Mouse (Mus musculus) heart, postnatal 0 days (tissue): ENCODE data around the gene Tbx1. TPM values are rescaled to one million over a fixed set of nuclear protein-coding genes. Genes with fewer than 3 reads are reported as not detected.
A peak's percentile ranks its signal among the peaks of the same experiment; 100 is the strongest.

ENCODE experiments used
- ATAC-seq: fragments of 200-750 bp; cut with Nextera tagmentation; 2 replicates; pipeline ENCODE4 v1.8.0; 2017; ENCODE audit warnings: low read depth, moderate number of reproducible peaks, moderate library complexity; ENCODE audit not compliant: insufficient read depth
- DNase-seq: peaks from one replicate; pipeline ENCODE4 v3.0.0-alpha.2; 2016; ENCODE audit warnings: low spot score
- H3K27ac ChIP-seq: fragments of 300-500 bp; sonication (generic); 2 replicates; pipeline ENCODE4 v1.5.1; 2014; ENCODE audit warnings: low read depth, mild to moderate bottlenecking
- H3K27me3 ChIP-seq: fragments of 300-500 bp; sonication (generic); 2 replicates; pipeline ENCODE4 v1.6.1; 2014; ENCODE audit warnings: low read length, mixed read lengths; ENCODE audit not compliant: control insufficient read depth, insufficient read depth
- H3K36me3 ChIP-seq: fragments of 300-500 bp; sonication (generic); replicated peaks from 2 replicates; pipeline ENCODE4 v1.6.1; 2014; ENCODE audit warnings: low read length, mixed read lengths; ENCODE audit not compliant: control insufficient read depth, insufficient read depth
- H3K4me1 ChIP-seq: fragments of 300-500 bp; sonication (generic); 2 replicates; pipeline ENCODE4 v1.6.1; 2014; ENCODE audit warnings: antibody characterized with exemption; ENCODE audit not compliant: control insufficient read depth, insufficient read depth
- H3K4me2 ChIP-seq: fragments of 300-500 bp; sonication (generic); 2 replicates; pipeline ENCODE4 v1.6.1; 2014; ENCODE audit warnings: low read depth, mild to moderate bottlenecking, low read length, moderate library complexity
- H3K4me3 ChIP-seq: fragments of 300-500 bp; sonication (generic); 2 replicates; pipeline ENCODE4 v1.5.1; 2014; ENCODE audit warnings: low read depth, low read length
- H3K9ac ChIP-seq: fragments of 300-500 bp; sonication (generic); replicated peaks from 2 replicates; pipeline ENCODE4 v1.6.1; 2014; ENCODE audit warnings: low read depth, low read length, mixed read lengths
- H3K9me3 ChIP-seq: fragments of 300-500 bp; sonication (generic); replicated peaks from 2 replicates; pipeline ENCODE4 v1.6.1; 2016; ENCODE audit warnings: low read length; ENCODE audit not compliant: control insufficient read depth
- CTCF ChIP-seq: IDR thresholded peaks from 2 replicates; pipeline ENCODE4 v1.5.1; 2016; ENCODE audit warnings: antibody characterized with exemption, control low read depth, low read depth
- EP300 ChIP-seq: IDR thresholded peaks from 2 replicates; pipeline ENCODE4 v1.6.1; 2016; ENCODE audit warnings: antibody characterized with exemption, low read depth
- WGBS: fragments of 180-500 bp; shearing (Covaris S2); extraction: QIAGEN DNeasy Blood & Tissue Kit; methylation state at CpG from one replicate; pipeline ENCODE4 v1.1.7; 2014; 5-methylcytosine and 5-hydroxymethylcytosine counted together
- polyA plus RNA-seq: library from polyadenylated mRNA; unstranded; fragments of >200 nt; fragmentation: Nextera tagmentation; extraction: Ambion mirVana; gene quantifications from 2 replicates; pipeline ENCODE4 v1.2.1, GENCODE M21; 2015
- total RNA-seq: library from RNA; depleted of rRNA; stranded (reverse); fragments of >200 nt; gene quantifications from 2 replicates; pipeline ENCODE4 v1.2.3, GENCODE M21; 2014; ENCODE audit warnings: low replicate concordance

The Tbx1 gene
- total and polyA plus RNA-seq, 2 experiments from 2014 or later = 0.14 to 2.1 TPM

- TF ChIP-seq EP300 = no peak
- no peak for TF ChIP-seq CTCF
- no peak overlapping the region for H3K9ac ChIP-seq
- H3K9me3 ChIP-seq = no peaks in the 10 kb centered on the region
- peaks cover 5% of the 10 kb centered on the region for H3K27me3 ChIP-seq
- no peak overlapping the region for H3K4me3 ChIP-seq
- ATAC-seq = no peak
- no peak overlapping the region for H3K4me2 ChIP-seq
- H3K4me1 ChIP-seq = no peaks in the 10 kb centered on the region
- 4% methylated on average over 1 of the region's 1 CpGs for WGBS
- H3K27ac ChIP-seq = no peak overlapping the region
- H3K36me3 ChIP-seq = no peaks in the 10 kb centered on the region
- DNase-seq = no peak
These were observed 42.9 kb upstream of the Tbx1 start for GRCm38 (mm10) chr16:18633333-18633732.

- Histone ChIP-seq H3K9ac (no peak overlapping the region), H3K27ac (no peak overlapping the region), H3K27me3 (peaks cover 10% of the 10 kb centered on the region), H3K4me3 (no peak overlapping the region), H3K36me3 (no peaks in the 10 kb centered on the region), H3K4me2 (no peak overlapping the region), H3K9me3 (no peaks in the 10 kb centered on the region), H3K4me1 (no peaks in the 10 kb centered on the region)
- DNase-seq (no peak), ATAC-seq (no peak)
- TF ChIP-seq CTCF = no peak
- TF ChIP-seq EP300 = no peak
- 47% methylated on average over 2 of the region's 2 CpGs for WGBS
These were observed 42.3 kb upstream of the Tbx1 start for GRCm38 (mm10) chr16:18632816-18633215.

- Histone ChIP-seq H3K27ac (no peak overlapping the region), H3K9me3 (no peaks in the 10 kb centered on the region), H3K27me3 (peaks cover 17% of the 10 kb centered on the region), H3K36me3 (no peaks in the 10 kb centered on the region), H3K4me3 (no peak overlapping the region), H3K4me1 (no peaks in the 10 kb centered on the region), H3K9ac (no peak overlapping the region), H3K4me2 (no peak overlapping the region)
- ATAC-seq = no peak
- DNase-seq = no peak
- TF ChIP-seq EP300 (no peak), CTCF (peak; percentile 17; the same call in 1 of the 2 replicates)
- WGBS = 59% methylated on average over 3 of the region's 3 CpGs
These were observed 41.6 kb upstream of the Tbx1 start for GRCm38 (mm10) chr16:18632059-18632458.

GRCm38 (mm10) chr16:18631141-18631540, 40.7 kb upstream of the Tbx1 start:
- Histone ChIP-seq H3K27me3 (peaks cover 24% of the 10 kb centered on the region), H3K4me2 (no peak overlapping the region), H3K36me3 (no peaks in the 10 kb centered on the region), H3K9ac (no peak overlapping the region), H3K27ac (no peak overlapping the region), H3K4me1 (no peaks in the 10 kb centered on the region), H3K4me3 (no peak overlapping the region), H3K9me3 (no peaks in the 10 kb centered on the region)
- DNase-seq (no peak), ATAC-seq (no peak)
- no peak for TF ChIP-seq CTCF
- no peak for TF ChIP-seq EP300
- WGBS = 58% methylated on average over 7 of the region's 7 CpGs

- TF ChIP-seq EP300 = no peak
- no peak for TF ChIP-seq CTCF
- Histone ChIP-seq H3K4me1 (no peaks in the 10 kb centered on the region), H3K27ac (no peak overlapping the region), H3K36me3 (no peaks in the 10 kb centered on the region), H3K4me2 (peak overlapping the region; percentile 95), H3K27me3 (peaks cover 32% of the 10 kb centered on the region), H3K9me3 (no peaks in the 10 kb centered on the region), H3K9ac (no peak overlapping the region), H3K4me3 (peak overlapping the region; percentile 64)
- no peak for DNase-seq
- no peak for ATAC-seq
- 71% methylated on average over 5 of the region's 5 CpGs for WGBS
These were observed 39.8 kb upstream of the Tbx1 start for GRCm38 (mm10) chr16:18630291-18630690.
